ENCODE assay signal across 16 mouse cellular contexts in the genomic region with DNA sequence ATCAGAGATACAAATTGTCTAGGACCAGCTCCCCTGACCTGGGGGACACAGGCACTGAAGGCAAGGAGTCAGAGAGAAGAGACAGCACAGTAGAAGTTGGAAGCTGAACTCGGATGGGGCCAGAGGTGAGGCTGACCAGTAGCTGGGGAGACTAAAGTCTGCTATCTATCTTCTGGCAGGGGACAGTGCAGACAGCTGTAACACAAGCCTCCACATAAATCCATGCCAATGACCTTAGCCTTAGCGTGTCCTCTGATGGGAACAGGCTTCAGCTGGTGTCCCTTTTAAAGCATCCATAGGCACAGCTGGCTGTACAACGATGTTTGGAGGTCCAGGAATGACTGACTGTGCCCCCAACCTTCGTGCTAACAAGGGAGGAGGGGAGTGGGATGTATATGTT.
DNase-seq lines count a peak whose midpoint lies in the region; ATAC-seq and TF ChIP-seq lines count a peak whose summit lies in the region.
"Had no signal": no experiment of that assay in that cellular context is flagged by ENCODE, and none has a peak within 500 bp of the region (broad histone marks: within the 10 kb centered on the region; RNA-seq: fewer than 3 reads in every experiment).

No protein-coding gene starts in this region.

- TF ChIP-seq CTCF in lung, embryonic 14.5 days (IDR thresholded peaks at IDR 0.05; ENCODE audit: low read depth): no peak
- no peak for TF ChIP-seq CTCF in lung, adult 2 months (IDR thresholded peaks at IDR 0.05; ENCODE audit: insufficient read depth, low read length)

- WGBS in lung, embryonic 14.5 days: 47% methylated on average over 4 of the region's 4 CpGs
- 60% methylated on average over 4 of the region's 4 CpGs for WGBS in lung, adult 2 months
- WGBS in heart, embryonic 10.5 days: 45% methylated on average over 4 of the region's 4 CpGs
- WGBS in forebrain, embryonic 16.5 days: 78% methylated on average over 4 of the region's 4 CpGs

- intact Hi-C loops in heart, postnatal 36 days (cut with DNase I): no loop called here

- no peaks in the 10 kb centered on the region for H3K27me3 ChIP-seq in lung, embryonic 14.5 days (ENCODE audit: insufficient read depth, low read length)
- no peaks in the 10 kb centered on the region for H3K27me3 ChIP-seq in heart, embryonic 10.5 days (ENCODE audit: insufficient read depth, poor library complexity, severe bottlenecking)
- H3K27me3 ChIP-seq in forebrain, embryonic 16.5 days (replicated peaks; ENCODE audit: control insufficient read depth, insufficient read depth, low read length): no peaks in the 10 kb centered on the region
- H3K27me3 ChIP-seq: forebrain, embryonic 15.5 days had no signal

- TF ChIP-seq POLR2A in lung, adult 2 months (IDR thresholded peaks at IDR 0.05; ENCODE audit: borderline replicate concordance, extremely low read depth, low read depth, low read length): no peak

- H3K4me3 ChIP-seq in lung, embryonic 14.5 days (ENCODE audit: low read depth, low read length): no peak overlapping the region
- no peak overlapping the region for H3K4me3 ChIP-seq in lung, adult 2 months (replicated peaks; ENCODE audit: extremely low read depth, low read depth, low read length)
- no peak overlapping the region for H3K4me3 ChIP-seq in heart, embryonic 10.5 days
- no peak overlapping the region for H3K4me3 ChIP-seq in forebrain, embryonic 16.5 days (replicated peaks; ENCODE audit: low read length)
- H3K4me3 ChIP-seq: erythroblast, embryonic 14.5 days; forebrain, embryonic 15.5 days; megakaryocyte, embryonic 14.5 days had no signal

- no peaks in the 10 kb centered on the region for H3K36me3 ChIP-seq in lung, embryonic 14.5 days (ENCODE audit: insufficient read depth)
- H3K36me3 ChIP-seq in heart, embryonic 10.5 days: no peaks in the 10 kb centered on the region
- no peaks in the 10 kb centered on the region for H3K36me3 ChIP-seq in forebrain, embryonic 16.5 days (ENCODE audit: control insufficient read depth, insufficient read depth)
- H3K36me3 ChIP-seq: forebrain, embryonic 15.5 days had no signal

- DNase-seq in heart, adult 18-20 months: peak; percentile 56 to 67
- DNase-seq in heart, postnatal 36 days: no peak
- peak; percentile 38 for DNase-seq in lung, embryonic 14.5 days
- no peak for DNase-seq in lung, adult 2 months
- DNase-seq in heart, embryonic 10.5 days (ENCODE audit: low spot score): peak; percentile 79
- DNase-seq in heart, postnatal 4 days: peak; percentile 54
- no peak for DNase-seq in natural killer cell, adult 2 months (ENCODE audit: low spot score in 2 of 2)
- DNase-seq: cerebellum, postnatal 14 days; gastrocnemius, postnatal 14 days; left cerebral cortex, postnatal 4 days had no signal

- no peak overlapping the region for H3K4me2 ChIP-seq in lung, embryonic 14.5 days
- H3K4me2 ChIP-seq in forebrain, embryonic 16.5 days (ENCODE audit: low read length): no peak overlapping the region
- H3K4me2 ChIP-seq: forebrain, embryonic 15.5 days had no signal

- 0 out of 2 replicates have a peak, but pooled peaks have one; percentile 44 for ATAC-seq in lung, embryonic 14.5 days (ENCODE audit: insufficient read depth)
- ATAC-seq in forebrain, embryonic 16.5 days: no peak
- ATAC-seq: forebrain, embryonic 15.5 days; hindbrain, embryonic 16.5 days had no signal

- H3K9me3 ChIP-seq in lung, embryonic 14.5 days (ENCODE audit: low read depth, low read length): no peaks in the 10 kb centered on the region
- no peaks in the 10 kb centered on the region for H3K9me3 ChIP-seq in heart, embryonic 10.5 days
- H3K9me3 ChIP-seq in forebrain, embryonic 16.5 days (ENCODE audit: control insufficient read depth, low read length): no peaks in the 10 kb centered on the region
- H3K9me3 ChIP-seq: forebrain, embryonic 15.5 days had no signal

- H3K9ac ChIP-seq in lung, embryonic 14.5 days: no peak overlapping the region
- H3K9ac ChIP-seq in forebrain, embryonic 16.5 days (replicated peaks; ENCODE audit: low read depth, low read length): no peak overlapping the region
- H3K9ac ChIP-seq: forebrain, embryonic 15.5 days; liver, embryonic 14.5 days had no signal

- 0 out of 2 replicates have a peak, but pooled peaks cover 3% of the 10 kb centered on the region for H3K4me1 ChIP-seq in lung, embryonic 14.5 days (ENCODE audit: insufficient read depth)
- H3K4me1 ChIP-seq in lung, adult 2 months (ENCODE audit: control insufficient read depth, insufficient read depth, low read length): no peaks in the 10 kb centered on the region
- H3K4me1 ChIP-seq in heart, embryonic 10.5 days: peaks cover 56% of the 10 kb centered on the region
- H3K4me1 ChIP-seq in forebrain, embryonic 16.5 days (replicated peaks; ENCODE audit: control insufficient read depth, insufficient read depth, low read length): no peaks in the 10 kb centered on the region
- H3K4me1 ChIP-seq: forebrain, embryonic 15.5 days; megakaryocyte, embryonic 14.5 days had no signal

- no peak overlapping the region for H3K27ac ChIP-seq in lung, embryonic 14.5 days (ENCODE audit: low read depth)
- H3K27ac ChIP-seq in heart, embryonic 10.5 days: peak overlapping the region; percentile 84
- no peak overlapping the region for H3K27ac ChIP-seq in forebrain, embryonic 16.5 days (ENCODE audit: low read length)
- H3K27ac ChIP-seq: forebrain, embryonic 15.5 days; liver, embryonic 14.5 days had no signal

Comparison
In these comparisons a context has a peak if more than half of its experiments do, and no peak if none do; other contexts are left out.
1. DNase-seq: peak in heart, adult 18-20 months (2 of 2), lung, embryonic 14.5 days (single experiment), heart, embryonic 10.5 days (single experiment) and heart, postnatal 4 days (single experiment); none in heart, postnatal 36 days (0 of 2), lung, adult 2 months (single experiment) and natural killer cell, adult 2 months (0 of 2).